Mouse (Mus musculus) thymus, postnatal 0 days (tissue): ENCODE data around the gene Birc3. TPM values are rescaled to one million over a fixed set of nuclear protein-coding genes. Genes with fewer than 3 reads are reported as not detected.
"Not testable (repeated sequence)": the region's sequence is repeated elsewhere in the genome, so short reads cannot be mapped to it uniquely, and the experiment has no call there.

Experiments
- DNase-seq: peaks from one replicate; pipeline ENCODE4 v3.0.0-alpha.2; 2015; ENCODE audit warnings: low spot score
- polyA plus RNA-seq: library from polyadenylated mRNA; unstranded; fragments of >200 nt; fragmentation: Nextera tagmentation; extraction: Ambion mirVana; gene quantifications from 2 replicates; pipeline ENCODE4 v1.2.1, GENCODE M21; 2015

Birc3 gene
- polyA plus RNA-seq, 1 experiment from 2014 or later = 34.4 TPM

DNA sequence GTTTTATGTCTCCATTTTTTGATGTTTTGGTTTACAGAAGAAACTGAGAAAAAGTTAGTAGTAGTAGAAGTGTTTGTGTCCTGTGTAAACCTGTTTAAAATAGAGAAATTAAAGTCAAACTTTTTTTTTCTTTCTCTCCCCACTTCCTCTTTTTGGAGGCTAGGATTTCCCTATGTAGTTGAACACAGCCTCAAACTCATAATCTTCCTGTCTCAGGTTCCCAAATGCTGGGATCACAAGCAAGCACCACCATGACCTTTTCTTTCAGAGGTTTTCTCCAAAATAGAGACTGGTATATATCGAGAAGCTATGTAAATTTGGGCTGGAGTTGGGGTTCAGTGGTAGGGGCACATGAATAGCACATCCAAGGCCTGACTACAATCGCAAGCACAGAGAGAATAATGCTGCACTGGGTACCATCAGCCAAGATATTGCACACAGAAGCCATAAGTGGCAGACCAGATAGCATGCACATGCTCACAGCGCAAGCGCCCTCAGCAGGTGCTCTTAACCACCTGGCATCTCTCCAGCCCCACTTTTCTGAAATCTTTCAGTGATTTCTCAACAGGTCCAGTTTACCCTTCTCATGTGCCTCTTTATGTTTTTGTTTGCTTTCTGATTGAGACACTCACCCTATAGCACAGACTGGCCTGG, 4.0 kb downstream of the Birc3 start:
- DNase-seq = peak; percentile 30

DNA sequence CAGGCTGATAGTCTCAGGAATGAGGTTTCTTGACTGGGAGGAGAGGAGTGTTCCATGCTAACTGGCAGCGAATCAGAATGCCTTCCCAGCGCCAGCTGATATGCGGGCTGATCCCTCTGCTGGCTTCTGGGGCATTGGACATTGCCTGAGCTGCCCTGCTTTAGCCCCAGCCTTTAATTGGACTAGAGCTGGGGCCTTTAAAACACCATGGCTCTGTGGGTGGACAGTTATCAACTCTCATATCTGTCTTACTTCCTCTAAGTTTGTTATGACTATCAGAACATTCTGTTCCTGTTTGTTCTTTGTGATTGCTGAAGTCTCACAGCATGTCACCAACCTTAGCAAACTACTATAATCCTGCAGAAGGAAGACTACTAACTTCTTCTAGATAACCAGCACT, 5.0 kb downstream of the Birc3 start:
- DNase-seq = no peak

DNA sequence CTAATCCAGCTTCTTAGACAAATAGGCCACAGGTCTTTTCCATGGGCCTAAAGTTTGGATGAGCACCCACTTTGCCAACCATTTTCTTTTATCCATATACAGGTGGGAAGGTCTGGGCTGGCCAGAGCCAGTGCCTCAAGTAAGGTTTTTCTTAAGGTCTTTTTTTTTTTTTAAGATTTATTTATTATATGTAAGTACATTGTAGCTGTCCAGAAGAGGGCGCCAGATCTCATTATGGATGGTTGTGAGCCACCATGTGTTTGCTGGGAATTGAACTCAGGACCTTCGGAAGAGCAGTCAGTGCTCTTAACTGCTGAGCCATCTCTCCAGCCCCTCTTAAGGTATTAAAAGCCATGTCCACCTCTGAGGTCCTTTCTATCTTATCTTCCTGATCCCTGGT, 6.0 kb downstream of the Birc3 start:
- DNase-seq = peak; percentile 29

DNA sequence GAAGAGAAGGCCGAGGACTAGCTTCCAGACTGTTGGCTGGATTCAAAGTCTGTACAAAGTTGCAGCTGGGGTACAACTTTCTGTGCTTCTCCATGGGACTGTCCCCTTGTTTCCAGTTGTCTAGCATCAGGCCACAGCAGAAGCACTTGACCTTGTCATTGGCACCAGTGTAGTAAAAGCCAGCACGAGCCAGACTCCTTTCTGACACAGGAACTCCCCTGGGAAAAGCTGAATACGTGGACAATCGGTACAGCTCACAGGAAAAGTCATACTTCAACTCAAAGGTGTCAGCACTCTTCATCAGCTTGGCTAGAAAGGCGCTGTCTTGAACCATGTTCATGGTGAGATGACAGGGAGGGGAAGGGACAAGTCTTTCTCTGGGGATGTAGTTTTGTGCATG, 12.0 kb downstream of the Birc3 start:
- no peak for DNase-seq

DNA sequence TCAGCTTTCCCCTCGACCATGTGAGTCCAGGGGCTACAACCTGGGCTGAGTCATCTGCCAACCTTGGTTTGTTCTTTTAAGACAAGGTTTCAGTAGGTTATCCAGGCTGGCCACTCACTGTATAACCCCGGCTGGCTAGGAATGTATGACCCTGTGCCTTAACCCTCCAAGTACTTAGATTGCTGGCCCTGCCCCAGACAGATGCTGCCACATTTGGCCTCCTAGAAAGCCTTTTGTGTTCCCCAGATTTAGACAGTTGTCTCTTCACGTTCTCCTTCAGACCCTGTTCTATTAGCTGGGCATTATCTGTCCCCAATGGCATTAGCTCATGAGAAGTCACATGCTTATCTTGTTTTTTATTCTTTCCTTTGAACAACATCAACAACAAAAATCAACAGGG, 17.1 kb downstream of the Birc3 start:
- no peak for DNase-seq

DNA sequence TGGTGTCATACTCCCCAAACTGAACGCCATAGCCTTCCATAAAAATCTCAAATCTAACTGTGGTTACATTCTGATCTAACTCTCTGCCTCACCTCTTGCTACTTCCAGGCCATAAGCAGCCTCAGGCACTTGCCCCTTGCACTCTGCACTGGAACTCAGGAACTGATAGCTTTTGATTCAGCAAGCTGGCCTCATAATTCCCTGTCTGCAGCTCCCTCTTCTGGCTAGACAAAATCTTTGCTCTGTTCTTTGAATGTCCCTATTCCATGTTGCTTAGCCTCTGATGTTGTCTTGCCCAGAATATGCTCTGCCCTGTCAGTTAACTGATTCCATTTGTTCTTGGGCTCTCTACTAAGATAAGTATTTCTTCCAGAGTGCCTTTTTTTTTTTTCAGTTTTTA, 17.6 kb downstream of the Birc3 start:
- DNase-seq = peak; percentile 56

DNA sequence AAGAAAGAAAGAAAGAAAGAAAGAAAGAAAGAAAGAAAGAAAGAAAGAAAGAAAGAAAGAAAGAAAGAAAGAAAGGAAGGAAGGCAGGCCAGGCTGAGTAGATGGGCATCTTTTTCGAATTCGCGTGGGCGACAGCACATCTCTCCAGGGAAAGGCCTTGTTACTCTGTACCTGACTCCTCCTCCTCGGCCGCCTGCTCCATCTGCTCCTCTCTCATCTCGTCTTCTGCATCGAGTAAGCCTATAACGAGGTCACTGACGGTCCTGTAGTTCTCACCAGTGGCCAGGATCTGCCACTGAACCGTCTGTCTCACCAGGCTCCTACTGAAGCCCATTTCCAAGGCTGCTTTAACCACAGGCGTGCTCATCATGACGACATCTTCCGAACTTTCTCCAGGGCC, 18.8 kb downstream of the Birc3 start:
- DNase-seq = not testable (repeated sequence)

DNA sequence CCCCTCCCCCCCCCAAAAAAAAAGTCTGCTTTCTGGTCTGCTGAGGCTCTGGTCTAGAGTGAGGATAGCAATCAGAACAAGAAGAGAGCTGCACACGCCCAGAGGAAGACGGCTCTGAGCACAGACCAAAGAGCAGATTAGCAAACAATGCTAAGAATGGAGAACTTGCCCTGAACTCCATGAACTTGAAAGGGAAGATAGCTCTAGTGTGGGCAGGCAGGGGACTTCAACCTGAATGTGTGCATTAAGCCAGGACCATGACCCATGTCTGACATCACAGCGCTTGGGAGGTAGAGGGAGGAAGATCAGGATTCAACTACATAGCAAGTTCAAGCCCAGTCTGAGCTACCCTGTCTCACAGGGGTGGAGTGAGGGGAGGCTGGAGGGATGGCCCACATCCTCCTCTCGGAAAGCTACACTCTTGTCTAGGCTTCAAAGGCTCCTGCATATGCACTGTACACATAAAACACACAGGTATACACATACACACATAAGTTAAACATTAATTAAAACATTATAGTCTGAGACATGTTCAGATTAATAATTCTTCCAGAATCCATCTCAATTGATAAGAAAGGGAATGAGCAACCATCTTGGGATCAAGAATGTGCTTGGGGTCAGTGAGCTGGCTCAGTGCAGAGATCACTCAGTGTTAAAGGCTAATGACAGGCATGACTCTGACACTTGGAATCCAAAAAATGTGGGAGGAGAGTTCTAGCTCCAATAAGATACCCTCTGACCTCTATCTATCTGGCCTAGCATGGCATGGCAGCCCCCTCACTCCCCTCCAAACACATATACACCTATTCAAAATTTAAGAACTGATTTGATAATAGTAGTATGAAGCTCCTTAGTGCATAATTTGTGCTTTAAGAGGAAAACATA, 20.4 kb downstream of the Birc3 start:
- no peak for DNase-seq

DNA sequence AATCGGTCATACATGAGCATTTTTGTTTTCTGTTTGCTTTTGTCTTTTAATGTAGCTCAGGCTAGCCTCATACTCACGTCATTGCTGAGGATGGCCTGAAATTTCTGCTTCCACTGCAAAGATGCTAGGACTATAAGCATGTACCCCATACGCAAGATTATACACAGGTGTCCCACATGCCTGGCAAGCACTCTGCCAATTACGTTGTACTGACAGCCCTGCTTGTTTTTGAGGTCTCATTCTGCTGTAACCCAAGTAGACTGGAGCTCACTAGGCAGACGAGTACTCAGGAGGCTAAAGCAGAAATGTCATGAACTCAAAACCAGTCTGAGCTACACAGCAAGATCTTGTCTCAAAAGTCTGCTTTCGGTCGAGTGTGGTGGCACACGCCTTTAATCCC, 21.1 kb downstream of the Birc3 start:
- no peak for DNase-seq

DNA sequence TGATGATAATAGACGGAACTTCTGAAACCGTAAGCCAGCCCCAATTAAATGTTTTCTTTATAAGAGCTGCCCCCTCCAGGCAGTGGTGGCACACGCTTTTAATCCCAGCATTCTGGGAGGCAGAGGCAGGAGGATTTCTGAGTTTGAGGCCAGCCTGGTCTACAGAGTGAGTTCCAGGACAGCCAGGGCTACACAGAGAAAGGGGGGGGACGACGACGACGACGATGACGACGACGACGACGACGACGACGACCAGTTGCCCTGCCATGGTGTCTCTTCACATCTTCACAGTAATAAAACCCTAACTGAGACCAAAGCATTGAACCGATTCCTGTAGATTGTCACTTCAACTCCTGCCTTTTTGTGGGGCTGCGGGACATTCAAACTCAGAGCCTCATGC, 24.8 kb downstream of the Birc3 start:
- DNase-seq = no peak

DNA sequence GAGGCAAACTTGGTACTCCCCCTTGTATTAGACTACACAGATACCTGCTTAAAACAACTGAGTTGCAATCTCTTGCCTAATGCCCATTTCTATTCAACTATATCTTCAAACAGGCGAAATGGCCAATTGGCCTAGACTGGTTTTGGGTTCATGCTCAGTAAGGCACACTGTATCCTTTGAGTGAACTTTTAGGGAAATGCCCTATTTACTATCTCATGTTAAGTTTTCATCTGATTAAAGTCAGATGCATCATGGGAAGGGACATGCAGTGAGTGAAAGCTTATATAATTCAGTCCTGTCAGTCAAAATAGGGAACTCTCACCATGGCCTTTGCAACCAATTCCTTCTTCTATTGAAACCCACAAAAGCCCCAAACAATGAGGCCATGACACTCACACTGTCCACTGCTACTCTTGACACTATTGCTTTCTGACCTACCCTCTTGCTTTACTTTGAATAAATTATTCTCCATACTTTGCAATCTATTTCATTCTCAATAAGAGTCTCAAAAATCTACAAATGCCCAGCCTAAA, 26.3 kb downstream of the Birc3 start:
- no peak for DNase-seq

DNA sequence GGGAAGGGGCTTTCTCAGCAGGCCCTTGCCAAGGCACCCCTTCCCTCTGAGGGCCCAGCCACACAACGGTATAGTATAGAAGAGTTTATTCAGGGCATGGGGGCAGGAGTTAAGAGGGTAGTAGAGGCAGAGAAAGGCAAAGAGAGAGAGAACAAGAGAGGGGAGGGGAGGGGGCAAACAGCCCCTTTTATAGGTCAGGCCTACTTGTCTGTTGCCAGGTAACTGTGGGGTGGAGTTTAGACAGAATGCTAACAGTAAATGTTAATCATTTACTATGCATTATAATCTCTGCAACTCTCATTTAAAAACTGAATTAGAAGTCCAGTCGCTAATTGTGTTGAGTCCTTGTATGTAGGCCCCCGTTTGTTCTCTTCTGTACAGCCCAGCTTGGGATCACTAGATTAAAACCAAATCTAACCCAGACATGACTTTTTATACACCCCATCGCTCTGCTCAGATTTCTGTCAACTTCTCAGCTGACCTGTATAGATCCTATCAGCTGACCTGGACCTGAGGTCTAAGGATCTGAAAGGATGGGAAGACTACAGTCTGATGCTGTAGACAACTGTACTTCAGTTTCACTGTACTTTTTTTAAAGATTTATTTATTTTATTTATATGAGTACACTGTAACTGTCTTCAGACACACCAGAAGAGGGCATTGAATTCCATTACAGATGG, 27.6 kb downstream of the Birc3 start:
- DNase-seq = no peak

DNA sequence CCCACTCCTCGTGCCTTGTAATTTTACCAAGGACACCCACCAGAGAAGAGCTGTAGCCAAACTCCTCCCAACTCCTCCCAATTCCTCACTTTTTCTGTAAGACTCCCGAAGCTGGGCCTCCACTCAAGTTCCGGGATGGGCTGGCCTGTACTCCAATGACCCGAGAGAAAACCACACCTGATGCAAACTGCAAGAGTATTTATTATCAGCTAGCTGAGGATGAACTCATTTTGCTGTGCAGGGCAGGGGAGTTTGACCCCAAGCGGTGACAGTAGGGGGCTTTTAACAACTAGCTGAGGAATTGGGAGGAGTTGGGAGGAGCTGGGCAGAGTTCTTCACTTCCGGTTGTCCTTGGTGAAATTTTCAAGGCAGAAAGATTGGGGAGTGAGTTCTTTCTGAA, 31.8 kb downstream of the Birc3 start:
- no peak for DNase-seq

DNA sequence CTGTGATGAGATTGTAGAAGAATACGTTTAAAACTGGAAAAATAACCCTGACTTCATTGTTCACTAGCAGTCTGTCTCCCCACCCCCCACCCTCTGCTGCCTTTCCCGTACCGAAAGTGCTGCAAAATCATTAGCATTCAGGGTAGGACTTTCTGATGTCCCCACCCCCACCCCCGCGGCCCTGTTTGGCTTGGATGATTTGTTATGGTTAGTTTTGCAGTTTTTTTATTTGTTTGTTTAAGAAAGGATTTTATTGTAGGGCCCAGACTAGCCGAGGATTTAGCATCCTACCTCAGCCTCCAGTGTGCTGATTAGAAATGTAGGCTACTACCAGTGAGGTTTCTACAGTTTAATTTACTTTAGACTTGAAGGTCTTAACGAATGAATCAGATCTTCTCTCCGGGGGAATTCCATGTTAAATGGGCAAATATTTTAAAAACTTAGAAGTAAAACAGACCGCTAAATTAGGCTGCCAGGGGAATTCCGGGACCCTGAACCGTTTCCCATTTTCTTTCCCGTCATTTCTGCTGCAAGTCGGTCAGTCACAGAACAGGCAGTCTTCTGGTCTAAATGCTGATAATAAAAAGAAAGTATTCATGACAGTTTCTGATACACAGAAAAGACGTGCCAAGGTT, 35.1 kb downstream of the Birc3 start:
- no peak for DNase-seq

DNA sequence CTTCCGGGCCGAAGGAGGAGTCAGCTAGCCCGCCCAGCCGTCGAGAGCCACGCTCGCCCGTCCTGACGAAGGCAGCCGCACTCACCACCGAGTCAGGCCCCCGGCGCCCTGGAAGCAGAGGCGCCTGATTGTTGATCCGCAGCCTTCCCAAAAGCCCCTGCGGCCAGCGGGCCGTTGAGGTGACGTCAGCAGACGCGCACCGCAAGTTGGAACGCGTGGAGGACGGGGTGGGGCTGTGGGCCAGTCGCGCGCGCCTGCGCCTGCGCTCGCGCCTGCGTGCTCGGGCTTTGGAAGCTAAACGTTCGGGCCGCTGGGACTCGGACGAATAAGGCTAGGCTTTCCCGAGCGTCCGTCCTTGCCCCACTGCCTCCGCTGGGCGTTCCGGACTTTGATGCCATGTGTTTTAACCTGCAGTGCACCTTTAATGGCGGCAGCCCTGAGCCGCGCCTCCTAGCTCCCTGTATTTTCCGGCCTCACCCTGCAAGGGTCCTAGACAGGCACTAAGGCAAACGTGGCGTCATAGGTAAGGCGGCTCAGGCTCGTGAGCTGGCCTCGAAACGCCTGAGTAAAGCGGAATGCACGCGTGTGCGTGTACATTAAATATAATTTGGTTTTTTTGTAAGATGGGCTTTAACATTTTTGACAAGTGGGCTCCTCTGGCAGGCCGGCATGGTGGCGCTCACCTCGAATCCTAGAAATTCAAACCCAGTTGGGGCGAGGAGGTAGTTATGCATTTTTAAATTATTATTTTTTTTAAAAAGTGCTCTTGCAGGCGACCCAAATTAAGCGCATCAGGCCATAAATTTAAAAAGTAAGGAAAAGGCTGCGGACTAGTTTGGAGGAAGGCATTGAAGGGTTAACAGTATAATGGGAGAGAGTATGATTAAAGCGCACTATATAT, 35.8 kb downstream of the Birc3 start, which contains the start of gene Birc2:
TSS of gene Birc2 (minus strand) at position 160 of the 901 bp plus-strand sequence.
- DNase-seq = peak; percentile 96

DNA sequence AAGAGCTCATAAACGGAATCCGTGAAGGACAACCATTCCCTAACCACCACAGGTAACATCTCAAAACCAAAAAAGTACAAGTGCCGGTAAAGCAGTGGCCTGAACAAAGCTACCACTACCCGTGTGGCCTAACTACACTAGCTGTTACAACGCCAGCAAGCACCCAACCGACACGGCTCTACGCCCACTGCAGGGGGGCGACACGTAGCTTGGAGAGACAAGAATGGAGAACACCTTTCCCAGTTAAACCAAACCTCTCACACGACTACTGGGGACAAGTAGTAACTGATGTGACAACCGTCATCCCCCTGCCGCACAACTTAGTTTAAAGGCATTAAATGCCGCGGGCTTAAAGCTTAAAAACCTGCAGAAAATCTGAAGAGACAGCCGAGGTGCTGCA, 36.7 kb downstream of the Birc3 start:
- peak; percentile 65 for DNase-seq

DNA sequence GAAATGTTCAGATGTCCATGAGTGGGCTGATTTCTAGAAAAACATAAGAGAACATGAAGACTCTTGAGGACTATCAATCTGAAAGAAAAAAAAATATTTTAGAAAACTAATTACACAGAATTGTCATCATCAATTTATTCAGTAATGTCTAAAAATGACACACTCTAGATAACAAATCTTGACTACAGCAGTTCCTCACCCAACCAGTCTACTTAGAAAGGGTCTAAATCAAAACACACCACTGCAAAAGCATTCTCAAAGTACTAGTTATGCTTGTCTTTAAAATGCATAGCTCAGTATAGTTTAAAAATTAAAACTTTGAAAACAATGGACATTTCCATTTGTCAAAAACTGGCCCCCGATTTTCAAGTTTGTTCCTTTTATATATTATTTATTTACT, 37.7 kb downstream of the Birc3 start:
- DNase-seq = no peak

DNA sequence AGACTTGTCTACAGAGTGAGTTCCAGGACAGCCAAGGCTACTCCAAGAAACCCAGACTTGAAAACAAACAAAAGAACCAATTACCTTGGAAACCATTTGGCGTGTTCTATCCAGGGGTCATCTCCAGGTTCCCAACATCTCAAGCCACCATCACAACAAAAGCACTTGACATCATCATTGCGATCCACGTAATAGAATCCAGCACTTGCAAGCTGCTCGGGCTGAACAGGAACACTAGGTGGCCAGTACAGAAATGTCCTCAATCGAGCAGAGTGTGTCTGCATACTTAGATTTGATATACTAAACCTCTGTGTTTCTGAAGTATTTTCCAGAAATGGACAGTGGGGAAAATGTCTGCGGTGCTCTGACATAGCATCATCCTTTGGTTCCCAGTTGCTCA, 39.6 kb downstream of the Birc3 start:
- DNase-seq = no peak

DNA sequence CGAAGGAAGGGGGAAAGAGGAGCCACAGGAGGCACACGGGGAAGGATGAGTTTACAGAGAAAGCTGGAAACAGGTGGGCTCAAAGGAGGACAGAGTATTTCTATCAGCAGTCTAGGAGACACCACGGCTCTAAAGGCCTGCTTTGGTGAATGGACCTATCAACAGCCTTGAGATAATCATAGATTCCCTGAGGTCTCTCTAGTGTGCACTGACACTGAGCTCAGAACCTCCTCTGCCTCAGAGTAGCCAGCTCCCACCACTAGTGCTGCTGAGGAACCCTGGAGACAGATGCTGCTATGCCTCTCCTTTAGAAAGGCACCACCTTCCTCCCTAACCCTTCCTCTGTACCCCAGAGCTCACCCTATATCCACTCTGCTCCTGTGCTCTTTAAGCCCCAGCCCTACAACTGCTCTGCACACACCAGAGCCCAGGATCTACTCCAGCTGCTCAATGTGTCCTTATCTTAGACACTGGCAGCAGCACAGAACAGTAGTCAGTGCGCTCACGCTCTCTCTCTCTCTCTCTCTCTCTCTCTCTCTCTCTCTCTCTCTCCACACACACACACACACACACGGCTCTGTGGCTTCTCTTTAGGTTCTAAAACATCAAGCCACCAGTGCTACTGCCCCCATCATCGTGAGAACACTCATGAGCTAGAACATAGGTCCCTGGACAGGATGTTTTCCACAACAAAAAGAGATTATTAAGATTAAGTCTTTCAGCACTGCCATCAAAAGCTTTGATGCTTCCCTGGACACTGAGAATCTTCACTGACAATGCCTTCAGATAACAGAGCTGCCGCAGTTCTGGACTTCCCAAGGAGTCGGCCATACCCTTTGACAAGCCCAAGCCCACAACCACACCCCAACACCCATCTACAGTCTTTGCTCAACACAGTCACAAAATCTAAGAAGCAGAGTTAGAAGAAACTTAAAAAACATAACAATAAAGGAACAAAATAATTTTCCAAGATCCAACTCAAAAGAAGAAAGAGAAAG, 43.2 kb downstream of the Birc3 start:
- peak; percentile 27 for DNase-seq
